Mouse (Mus musculus): ENCODE measurements around the gene Ercc2.

GRCm38 (mm10) chr7:19424051-19424450 is 42.2 kb downstream of the Ercc2 start:
- TF ChIP-seq POLR2A (IDR thresholded peaks at IDR 0.05; ENCODE audit: borderline replicate concordance, insufficient read depth, low read length) (no peak), CTCF (IDR thresholded peaks at IDR 0.05; ENCODE audit: borderline replicate concordance, insufficient read depth, low read depth, low read length) (no peak)

Measured in cerebellum, adult 2 months (tissue).